Comparison of ENCODE assay signal across 20 mouse cellular contexts in the genomic region with DNA sequence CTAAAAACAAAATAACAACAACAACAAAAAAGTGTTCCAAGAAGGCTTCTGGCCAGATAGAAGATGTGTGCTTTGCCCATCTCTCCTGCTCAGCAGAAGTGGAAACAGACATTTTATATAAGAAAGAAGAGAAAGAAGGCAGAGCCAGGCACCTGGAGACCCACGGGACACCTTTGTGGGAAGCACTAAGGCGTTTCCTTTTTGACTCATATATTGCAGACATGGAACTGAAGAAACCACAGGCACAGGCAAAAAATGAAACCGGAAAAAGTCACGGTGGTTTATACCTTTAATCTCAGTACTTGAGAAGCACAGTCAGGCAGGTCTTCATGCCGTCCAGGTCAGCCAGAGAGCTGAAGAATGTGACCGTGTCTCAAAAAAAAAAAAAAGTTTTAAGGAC.
DNase-seq lines count a peak whose midpoint lies in the region; ATAC-seq and TF ChIP-seq lines count a peak whose summit lies in the region.
"Had no signal": no experiment of that assay in that cellular context is flagged by ENCODE, and none has a peak within 500 bp of the region (broad histone marks: within the 10 kb centered on the region; RNA-seq: fewer than 3 reads in every experiment).

No protein-coding gene starts in this region.

- no peak overlapping the region for H3K9ac ChIP-seq in forebrain, embryonic 11.5 days (ENCODE audit: low read length)
- H3K9ac ChIP-seq in forebrain, embryonic 14.5 days (ENCODE audit: low read length): no peak overlapping the region
- H3K9ac ChIP-seq in liver, postnatal 0 days (replicated peaks): no peak overlapping the region
- H3K9ac ChIP-seq: forebrain, embryonic 15.5 days; hindbrain, embryonic 14.5 days had no signal

- no peak for TF ChIP-seq EP300 in liver, postnatal 0 days (IDR thresholded peaks at IDR 0.05; ENCODE audit: low read depth)

- DNase-seq in forebrain, embryonic 11.5 days (ENCODE audit: low spot score): peak; percentile 5
- DNase-seq in forebrain, embryonic 14.5 days (ENCODE audit: low spot score): no peak
- peak; percentile 2 for DNase-seq in liver, postnatal 0 days
- no peak for DNase-seq in liver
- DNase-seq in CD4-positive helper T cell, adult 2 months (ENCODE audit: low read depth, low spot score): peak; percentile 53
- DNase-seq in induced T-regulatory cell, adult 2 months (ENCODE audit: low read depth): peak; percentile 28
- no peak for DNase-seq in left cerebral cortex, adult 8-10 months (ENCODE audit: low spot score in 2 of 2)
- DNase-seq: adrenal gland, postnatal 25 days; cerebellum, adult 18-20 months; cerebellum, adult 9-11 months; cerebellum, postnatal 36 days; gastrocnemius, postnatal 36 days; heart, adult 18-20 months had no signal

- no peak for ATAC-seq in forebrain, embryonic 11.5 days (replicated peaks; ENCODE audit: low FRiP score)
- no peak for ATAC-seq in forebrain, embryonic 14.5 days
- no peak for ATAC-seq in liver, postnatal 0 days
- no peak for ATAC-seq in granulocyte monocyte progenitor cell, adult 5-6 weeks (replicated peaks; ENCODE audit: poor library complexity, severe bottlenecking)
- ATAC-seq: activated CD4-positive, CD25-positive, alpha-beta regulatory T cell, adult 4 months; forebrain, embryonic 15.5 days; inflammation-experienced regulatory T-cells, adult 6 months had no signal

- no peaks in the 10 kb centered on the region for H3K36me3 ChIP-seq in forebrain, embryonic 11.5 days (ENCODE audit: control insufficient read depth, insufficient read depth, low read length)
- no peaks in the 10 kb centered on the region for H3K36me3 ChIP-seq in forebrain, embryonic 14.5 days (ENCODE audit: control insufficient read depth, insufficient read depth, low read length)
- H3K36me3 ChIP-seq in liver, postnatal 0 days (replicated peaks; ENCODE audit: insufficient read depth, low read length): no peaks in the 10 kb centered on the region
- H3K36me3 ChIP-seq: forebrain, embryonic 15.5 days; hindbrain, embryonic 10.5 days had no signal

- H3K4me1 ChIP-seq in forebrain, embryonic 11.5 days (replicated peaks; ENCODE audit: control insufficient read depth, insufficient read depth, low read length): peaks cover 6% of the 10 kb centered on the region; the same call in 1 of the 2 replicates
- H3K4me1 ChIP-seq in forebrain, embryonic 14.5 days (ENCODE audit: control insufficient read depth, insufficient read depth, low read length): no peaks in the 10 kb centered on the region
- 0 out of 2 replicates have a peak, but pooled peaks cover 2% of the 10 kb centered on the region for H3K4me1 ChIP-seq in liver, postnatal 0 days (ENCODE audit: insufficient read depth)
- H3K4me1 ChIP-seq: forebrain, embryonic 15.5 days had no signal

- no peak overlapping the region for H3K27ac ChIP-seq in forebrain, embryonic 11.5 days (ENCODE audit: low read depth, low read length)
- no peak overlapping the region for H3K27ac ChIP-seq in forebrain, embryonic 14.5 days (ENCODE audit: low read depth, low read length)
- H3K27ac ChIP-seq in liver, postnatal 0 days (ENCODE audit: low read depth): no peak overlapping the region
- H3K27ac ChIP-seq: forebrain, embryonic 15.5 days; hindbrain, embryonic 14.5 days had no signal

- no peaks in the 10 kb centered on the region for H3K9me3 ChIP-seq in forebrain, embryonic 11.5 days (ENCODE audit: control insufficient read depth, low read length)
- H3K9me3 ChIP-seq in forebrain, embryonic 14.5 days (replicated peaks; ENCODE audit: control insufficient read depth, low read length): no peaks in the 10 kb centered on the region
- H3K9me3 ChIP-seq in liver, postnatal 0 days (ENCODE audit: low read length): no peaks in the 10 kb centered on the region
- H3K9me3 ChIP-seq: forebrain, embryonic 15.5 days; hindbrain, embryonic 10.5 days had no signal

- H3K4me2 ChIP-seq in forebrain, embryonic 11.5 days (ENCODE audit: low read depth, low read length, severe bottlenecking): no peak overlapping the region
- no peak overlapping the region for H3K4me2 ChIP-seq in forebrain, embryonic 14.5 days (ENCODE audit: low read length)
- H3K4me2 ChIP-seq in liver, postnatal 0 days (ENCODE audit: low read depth, low read length): no peak overlapping the region
- H3K4me2 ChIP-seq: forebrain, embryonic 15.5 days; heart, embryonic 11.5 days; hindbrain, embryonic 14.5 days had no signal

- H3K4me3 ChIP-seq in forebrain, embryonic 11.5 days (ENCODE audit: low read depth, low read length): no peak overlapping the region
- H3K4me3 ChIP-seq in forebrain, embryonic 14.5 days (ENCODE audit: low read depth, low read length): no peak overlapping the region
- no peak overlapping the region for H3K4me3 ChIP-seq in liver, postnatal 0 days (ENCODE audit: low read depth, low read length)
- H3K4me3 ChIP-seq: forebrain, embryonic 15.5 days; hindbrain, embryonic 10.5 days had no signal

- WGBS in forebrain, embryonic 11.5 days: 79% methylated on average over 6 of the region's 6 CpGs
- 84% methylated on average over 6 of the region's 6 CpGs for WGBS in forebrain, embryonic 14.5 days
- WGBS in liver, postnatal 0 days (ENCODE audit: insufficient replicate concordance): 63% methylated on average over 6 of the region's 6 CpGs

- H3K27me3 ChIP-seq in forebrain, embryonic 11.5 days (ENCODE audit: control insufficient read depth, insufficient read depth, low read length): peaks cover 30% of the 10 kb centered on the region
- H3K27me3 ChIP-seq in forebrain, embryonic 14.5 days (replicated peaks; ENCODE audit: control insufficient read depth, insufficient read depth, low read length): 0 out of 2 replicates have a peak, but pooled peaks cover 5% of the 10 kb centered on the region
- no peaks in the 10 kb centered on the region for H3K27me3 ChIP-seq in liver, postnatal 0 days (ENCODE audit: insufficient read depth, low read length)
- H3K27me3 ChIP-seq: forebrain, embryonic 15.5 days had no signal

- no peak for TF ChIP-seq CTCF in liver, postnatal 0 days (IDR thresholded peaks at IDR 0.05; ENCODE audit: low read depth)

Comparison
In these comparisons a context has a peak if more than half of its experiments do, and no peak if none do; other contexts are left out.
1. DNase-seq: peak in forebrain, embryonic 11.5 days (single experiment), liver, postnatal 0 days (single experiment), CD4-positive helper T cell, adult 2 months (single experiment) and induced T-regulatory cell, adult 2 months (single experiment); none in forebrain, embryonic 14.5 days (single experiment), liver (single experiment) and left cerebral cortex, adult 8-10 months (0 of 2).